Mouse (Mus musculus): Measurements from ENCODE around the gene Evi2.

GRCm38 (mm10) chr11:79494976-79495800 is 35.2 kb downstream of the Evi2 start:
- TF ChIP-seq POLR2A (IDR thresholded peaks at IDR 0.05; ENCODE audit: borderline replicate concordance, control insufficient read depth, low read depth, low read length) (no peak), CTCF (IDR thresholded peaks at IDR 0.05; ENCODE audit: control insufficient read depth, insufficient read depth, low read length) (no peak)

All from bone marrow, adult 2 months (tissue).